Mouse (Mus musculus) gastrocnemius, postnatal 25 days (tissue): Measurements from ENCODE around the gene Gmds. TPM values are rescaled to one million over a fixed set of nuclear protein-coding genes. Genes with fewer than 3 reads are reported as not detected.

Experiments used
- DNase-seq: peaks from one replicate; pipeline ENCODE4 v3.0.0; 2022
- total RNA-seq, 2 experiments: library from RNA; stranded (reverse); gene quantifications; 1 replicate in 1 of 2; 2 replicates in 1 of 2; pipeline ENCODE4 v1.2.3; 2021

Gmds gene
- total RNA-seq, 2 experiments from 2014 or later: 1.9 to 2.3 TPM

DNA sequence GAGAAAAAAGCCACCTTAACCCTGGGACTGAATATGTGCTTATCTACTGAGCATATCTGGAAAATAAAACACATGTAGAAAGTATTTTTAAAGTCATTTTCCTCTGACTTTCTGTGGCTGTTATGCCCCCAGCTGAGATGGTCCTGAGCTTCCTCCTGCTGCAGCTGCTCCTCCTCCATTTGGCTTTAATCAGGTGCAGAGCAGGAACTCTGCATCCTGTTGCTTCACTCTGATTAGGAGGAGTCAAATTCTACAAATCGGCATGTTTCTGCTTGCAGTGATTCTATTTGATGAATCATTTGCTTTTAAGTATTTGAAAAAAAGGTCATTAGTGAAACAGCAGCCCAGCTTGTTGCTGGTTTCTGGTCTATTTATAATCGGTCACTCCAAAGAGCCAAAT lies 177.0 kb downstream of the Gmds start:
- no peak for DNase-seq

DNA sequence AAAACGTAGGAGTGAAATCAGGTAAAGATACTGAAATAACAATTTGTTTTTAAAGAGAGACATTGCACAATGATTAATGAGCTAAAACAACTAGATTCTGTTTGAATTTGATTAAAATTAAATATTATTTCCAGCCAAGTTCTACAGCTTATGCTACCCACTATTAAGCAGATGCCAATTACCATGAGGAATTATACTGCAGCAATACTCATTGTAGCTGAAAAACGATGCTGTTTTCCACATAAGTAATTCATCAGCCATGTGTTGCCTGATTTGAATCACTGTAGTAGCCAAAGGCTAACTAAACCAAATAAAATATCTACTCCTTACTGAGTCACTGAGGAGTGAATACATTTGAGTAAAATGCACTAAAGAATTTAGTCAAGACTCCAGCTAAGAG lies 180.3 kb downstream of the Gmds start:
- no peak for DNase-seq

DNA sequence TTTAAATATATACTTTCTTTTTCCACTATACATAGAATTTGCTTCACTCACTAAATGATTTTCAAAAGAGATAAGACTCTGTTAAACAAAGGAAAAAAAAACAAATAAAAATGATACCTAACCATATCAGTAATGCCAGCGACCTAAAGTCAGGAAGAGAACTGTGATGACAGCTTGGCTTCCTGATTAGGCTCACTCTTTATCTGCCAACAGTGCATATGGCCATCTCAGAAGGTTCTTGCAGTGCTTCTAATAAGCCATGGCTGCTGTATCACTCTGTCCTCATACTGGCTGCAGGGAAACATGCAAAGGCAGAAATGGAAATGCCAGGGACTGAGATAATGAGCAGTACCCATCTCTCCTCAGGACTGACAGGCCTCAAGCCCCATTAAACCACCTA lies 192.6 kb downstream of the Gmds start:
- no peak for DNase-seq

DNA sequence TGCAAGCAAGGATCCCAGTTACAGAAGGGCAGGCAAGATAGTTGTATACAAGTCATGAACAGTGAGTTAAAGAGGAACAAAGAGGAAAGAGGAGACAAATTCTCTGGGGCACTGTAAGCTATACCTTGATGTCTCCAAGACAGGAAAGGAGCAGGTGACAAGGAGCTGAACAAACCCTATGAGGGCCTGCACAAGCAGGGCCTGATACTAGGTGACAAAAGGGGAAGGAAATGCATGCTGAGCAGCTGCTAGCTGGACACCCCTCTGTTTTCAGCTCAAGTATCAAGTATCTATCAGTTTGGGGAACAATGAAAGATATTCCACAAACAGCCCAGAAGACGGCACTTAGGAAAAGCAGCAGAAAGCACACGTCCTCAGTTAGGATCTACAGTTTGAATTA lies 193.4 kb downstream of the Gmds start:
- no peak for DNase-seq

DNA sequence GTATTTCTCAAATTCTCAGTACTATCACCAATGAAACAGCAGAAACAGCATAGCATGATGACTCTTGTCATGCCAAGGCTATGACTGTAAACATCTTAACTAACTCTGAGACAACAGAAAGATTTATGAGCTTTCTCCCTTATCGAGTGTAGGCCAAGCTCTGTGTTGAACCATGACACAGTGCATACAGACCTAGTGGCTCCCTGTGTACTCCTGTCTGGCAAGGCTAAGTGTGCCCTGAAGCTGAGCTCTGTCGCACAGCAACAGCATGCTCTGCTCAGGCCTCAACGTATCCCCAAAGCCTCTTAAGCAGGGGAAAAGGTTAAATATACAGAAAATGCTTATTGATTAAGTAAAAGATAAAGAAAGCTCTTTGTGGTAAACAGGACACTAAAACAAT lies 194.9 kb downstream of the Gmds start:
- DNase-seq: no peak

DNA sequence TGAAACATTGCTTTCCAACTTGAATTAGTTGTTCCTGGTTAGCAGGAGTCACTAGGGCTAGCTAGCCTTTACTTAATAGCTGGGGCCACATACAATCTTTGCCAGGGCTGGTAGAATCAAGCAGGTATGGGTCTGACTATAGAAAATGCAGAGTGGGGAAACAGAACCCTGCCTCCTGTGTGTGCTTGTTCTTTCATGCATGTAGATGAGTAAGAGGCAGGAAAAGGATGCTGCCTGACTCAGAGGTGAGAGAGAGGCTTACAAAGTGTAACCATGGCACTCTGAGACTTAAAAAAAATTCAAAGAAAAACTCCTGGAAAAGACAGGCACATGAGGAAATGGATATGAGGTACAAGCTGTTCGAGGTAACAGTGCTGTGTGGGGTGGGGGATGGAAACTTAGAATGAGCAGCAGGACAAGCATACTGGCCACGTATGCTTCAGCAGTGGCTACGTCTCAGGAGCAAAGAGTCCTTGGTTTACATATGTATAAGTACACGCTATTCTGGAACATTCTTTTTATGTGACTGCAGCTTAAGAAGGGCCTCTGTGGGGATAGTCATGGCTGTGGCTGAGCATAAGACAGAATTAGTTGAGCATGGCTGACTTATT lies 203.8 kb downstream of the Gmds start:
- no peak for DNase-seq

DNA sequence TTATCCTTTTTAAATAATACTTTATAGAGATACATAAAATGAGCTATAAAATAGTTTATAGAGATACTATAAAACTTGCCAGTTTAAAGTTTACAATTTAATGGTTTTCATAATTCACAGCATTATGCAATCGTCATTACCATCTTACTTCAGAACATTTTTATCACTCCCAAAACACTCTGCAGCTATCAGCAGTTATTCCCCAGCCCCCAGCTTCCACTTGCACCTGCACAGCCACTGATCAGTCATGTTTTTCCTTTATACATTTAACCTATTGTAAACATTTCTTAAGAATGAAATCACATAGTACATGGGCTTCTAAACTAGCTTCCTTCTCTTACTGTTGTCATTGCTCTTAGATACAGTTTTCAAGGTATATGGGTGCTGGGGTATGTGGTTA lies 208.6 kb downstream of the Gmds start:
- no peak for DNase-seq

DNA sequence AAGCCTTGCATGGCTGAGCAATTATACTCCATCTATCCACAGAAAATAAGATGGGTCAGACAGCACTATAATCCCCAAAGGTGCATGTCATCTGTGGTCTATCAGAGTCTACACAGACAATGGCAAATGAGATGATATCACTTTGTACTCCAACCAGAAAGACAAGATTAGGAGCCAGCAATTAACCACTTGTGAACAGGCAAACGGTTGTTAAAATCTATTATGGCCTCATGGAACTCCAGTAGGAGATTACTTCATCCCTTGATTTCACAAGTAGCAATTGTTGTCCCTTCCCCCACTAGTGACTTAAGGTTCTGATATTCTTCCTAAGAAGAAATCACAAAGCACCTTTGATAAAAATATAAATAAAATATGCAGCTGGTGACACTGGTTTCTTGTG lies 220.2 kb downstream of the Gmds start:
- no peak for DNase-seq

DNA sequence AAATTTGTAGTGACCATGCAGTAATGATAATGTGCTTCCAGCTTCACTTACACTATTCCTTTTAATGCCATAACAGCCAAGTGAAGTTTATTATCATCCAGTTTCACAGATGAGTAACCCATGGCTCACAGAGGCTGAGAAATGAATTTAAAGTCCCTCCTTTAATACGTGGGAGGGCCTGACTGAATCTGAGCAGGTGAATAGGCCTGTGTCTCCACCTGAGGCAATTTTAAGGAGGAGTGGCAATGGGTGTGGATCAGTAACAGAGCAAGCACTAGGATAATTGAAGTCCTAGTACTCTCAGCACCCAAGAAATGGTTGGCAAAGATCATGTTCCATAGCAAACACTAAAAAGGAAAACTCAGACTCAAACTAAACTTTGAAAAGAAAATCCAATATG lies 223.1 kb downstream of the Gmds start:
- DNase-seq: no peak

DNA sequence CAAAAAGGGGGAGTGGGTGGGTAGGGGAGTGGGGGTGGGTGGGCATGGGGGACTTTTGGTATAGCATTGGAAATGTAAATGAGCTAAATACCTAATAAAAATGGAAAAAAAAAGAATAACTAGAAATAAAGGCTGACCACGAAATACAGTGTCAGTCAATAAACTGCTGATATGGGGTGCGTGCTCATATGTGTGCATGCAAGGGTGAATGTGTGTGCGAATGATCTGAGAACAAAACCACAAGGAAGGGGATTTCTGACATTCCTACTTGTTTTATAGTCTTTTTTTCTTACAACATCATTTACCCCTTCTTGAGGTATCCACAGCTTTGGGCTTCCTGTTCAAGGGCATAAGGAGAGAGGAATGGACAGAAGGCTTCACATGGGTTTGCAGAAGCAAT lies 224.7 kb downstream of the Gmds start:
- no peak for DNase-seq

DNA sequence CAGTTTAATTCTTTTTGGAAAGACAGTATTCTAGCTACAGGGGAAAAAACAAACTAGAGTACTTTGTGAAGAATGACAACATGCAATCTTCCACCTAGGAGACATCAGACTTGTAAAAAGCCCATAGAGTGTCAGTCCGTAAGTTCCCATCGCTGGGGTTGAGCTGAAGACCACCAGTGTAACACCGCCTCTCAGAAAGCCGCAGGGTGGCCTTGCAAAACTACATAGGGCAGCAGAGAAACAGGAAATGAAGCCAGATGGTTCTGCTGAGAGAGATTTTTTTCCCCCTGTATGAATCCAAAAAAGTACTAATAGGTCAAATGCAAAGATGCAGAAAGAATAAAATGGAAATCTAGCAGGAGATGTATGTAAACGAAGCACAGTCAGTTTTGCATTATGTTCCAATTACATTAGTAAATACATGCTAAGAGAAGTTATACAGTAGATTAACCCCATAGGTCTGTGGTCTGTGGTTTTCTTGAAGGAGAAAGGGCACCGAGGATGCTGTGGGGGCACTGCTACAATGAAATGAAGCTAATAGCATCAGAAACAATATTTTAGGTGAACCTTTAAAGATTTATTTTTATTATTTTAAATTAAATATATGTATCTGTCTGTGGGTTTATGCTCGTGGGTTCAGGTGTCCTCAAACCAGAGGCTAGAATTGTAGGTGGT lies 250.1 kb downstream of the Gmds start:
- DNase-seq: no peak

DNA sequence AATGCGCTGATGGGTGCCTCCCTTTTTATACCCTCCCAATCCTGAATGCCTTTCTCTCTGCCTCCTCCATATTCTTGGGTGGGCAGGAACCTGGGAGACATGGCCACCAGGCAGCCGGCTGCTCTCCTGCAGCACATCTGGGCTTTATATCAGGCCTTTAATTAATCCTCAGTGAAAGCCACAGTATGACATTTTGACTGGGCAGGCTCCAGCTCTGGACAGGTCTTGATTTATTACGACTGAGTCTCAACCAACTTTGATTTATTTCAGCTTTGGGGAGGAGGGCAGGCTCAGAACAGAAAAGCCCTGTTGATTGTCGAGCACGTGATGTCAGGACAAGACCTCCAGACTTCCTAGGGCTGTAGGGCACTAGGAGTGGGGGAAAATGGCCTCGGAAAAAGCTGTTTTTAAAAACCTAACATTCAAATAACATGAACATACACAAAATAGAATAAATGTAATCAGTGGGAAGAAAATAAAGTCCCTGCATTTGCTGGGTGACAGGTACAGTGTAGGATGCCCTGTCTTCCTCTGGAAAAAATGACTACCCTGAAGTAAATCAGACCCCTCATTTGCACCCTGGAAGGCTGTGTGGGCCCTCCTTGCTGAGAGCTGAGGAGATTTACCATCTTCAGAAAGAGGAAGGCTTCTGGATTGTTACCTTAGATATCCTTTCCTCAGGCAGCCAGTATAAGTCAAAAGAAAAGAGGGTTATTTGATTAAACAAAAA lies 257.9 kb downstream of the Gmds start:
- DNase-seq: no peak

DNA sequence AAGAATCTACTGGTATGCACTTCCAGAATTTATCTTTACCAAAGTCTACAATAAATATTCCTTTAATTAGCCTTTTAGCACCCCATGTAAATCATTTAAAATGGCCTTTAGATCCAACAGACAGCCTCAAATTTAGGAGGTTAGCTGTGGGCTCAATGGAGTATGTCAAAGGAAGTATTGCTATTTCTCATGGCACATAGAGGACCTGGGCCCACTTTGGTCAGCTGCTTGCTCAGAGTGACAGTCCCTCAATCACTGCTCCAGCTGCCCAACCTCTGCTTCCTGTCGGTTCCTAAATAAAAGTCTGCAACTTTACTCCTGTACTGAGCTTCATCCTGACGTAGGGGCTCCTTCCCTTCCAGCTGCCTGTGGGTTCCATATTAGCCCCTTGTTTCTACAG lies 264.9 kb downstream of the Gmds start:
- no peak for DNase-seq

DNA sequence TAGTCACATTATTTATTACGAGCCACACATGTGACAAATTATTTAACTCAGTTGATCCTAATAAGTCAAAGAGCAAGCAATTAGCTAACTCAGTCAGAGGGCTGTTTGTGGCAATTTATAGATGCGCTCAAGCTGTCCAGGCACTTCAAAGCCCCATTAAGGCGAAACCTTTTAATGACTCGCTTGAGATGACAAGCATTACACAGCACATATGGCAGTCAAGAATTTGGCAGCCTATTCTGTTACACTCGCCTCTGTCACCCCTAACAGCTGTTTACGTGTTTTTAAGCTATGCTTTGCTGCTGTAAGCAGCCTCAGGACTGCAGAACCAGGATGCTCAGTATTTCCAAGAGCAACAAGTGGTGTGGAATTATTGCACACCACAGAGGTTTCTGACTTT lies 283.2 kb downstream of the Gmds start:
- no peak for DNase-seq

DNA sequence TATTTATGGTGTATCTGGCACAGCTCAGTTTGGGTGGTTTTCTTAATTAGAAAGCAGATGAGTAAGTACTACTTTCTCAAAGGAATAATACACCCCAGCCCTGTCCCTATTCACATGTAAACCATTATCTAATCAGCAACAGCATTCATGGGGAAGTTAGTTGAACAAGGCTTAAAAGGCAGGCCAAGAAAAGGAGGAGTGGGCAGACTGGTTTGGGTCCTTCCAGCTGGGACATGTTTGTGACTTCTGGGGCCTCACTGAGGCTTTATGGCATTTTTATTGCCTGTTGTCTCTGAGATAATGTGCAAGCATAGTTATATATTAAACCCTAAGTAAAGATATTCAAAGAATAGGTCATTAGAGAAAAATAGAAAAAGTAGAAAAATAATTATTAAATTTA lies 285.0 kb downstream of the Gmds start:
- DNase-seq: no peak

DNA sequence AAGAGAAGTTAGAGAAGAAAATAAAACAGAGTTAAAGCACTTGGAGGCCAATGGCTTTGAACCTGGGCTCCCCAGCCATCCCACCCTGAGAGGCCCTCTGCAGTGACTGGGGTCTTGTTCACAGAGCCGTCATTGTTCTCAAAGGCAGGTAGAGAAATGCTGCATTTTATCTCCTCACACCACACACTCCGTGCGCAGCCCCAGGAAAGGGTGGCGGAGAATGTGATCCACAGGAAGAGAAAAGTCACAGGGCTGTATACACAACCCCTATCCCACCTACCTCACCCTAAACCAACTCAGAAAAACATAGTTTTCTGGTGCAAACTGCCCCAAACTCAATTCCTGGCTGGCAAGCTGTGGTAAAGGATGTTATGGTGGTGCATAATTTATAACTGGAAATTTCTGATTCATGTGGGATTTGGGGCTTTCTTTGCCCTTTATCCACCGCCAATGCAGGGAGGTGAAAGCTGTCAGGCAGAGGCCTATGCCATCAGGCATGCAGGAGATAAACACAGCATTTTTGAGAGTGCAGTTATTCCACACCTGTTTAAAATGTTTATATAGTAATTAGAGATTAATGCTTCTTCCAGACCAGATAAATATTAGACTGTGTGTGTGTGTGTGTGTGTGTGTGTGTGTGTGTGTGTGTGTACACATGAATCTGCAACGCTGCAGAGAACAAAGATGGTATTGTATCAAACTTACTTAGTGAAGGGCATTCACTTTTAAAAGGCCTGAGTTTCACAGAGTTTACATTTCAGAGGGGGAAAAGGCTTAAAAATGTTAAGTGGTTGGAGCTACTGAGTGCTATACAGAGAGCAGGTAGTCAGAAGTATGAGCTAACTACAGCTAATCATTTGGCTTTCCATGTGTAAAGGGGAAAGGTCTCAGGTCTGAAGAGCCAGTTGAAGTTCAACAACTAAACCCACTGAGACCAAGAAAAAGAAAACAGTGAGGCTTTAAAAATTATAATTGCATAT lies 290.3 kb downstream of the Gmds start:
- no peak for DNase-seq

DNA sequence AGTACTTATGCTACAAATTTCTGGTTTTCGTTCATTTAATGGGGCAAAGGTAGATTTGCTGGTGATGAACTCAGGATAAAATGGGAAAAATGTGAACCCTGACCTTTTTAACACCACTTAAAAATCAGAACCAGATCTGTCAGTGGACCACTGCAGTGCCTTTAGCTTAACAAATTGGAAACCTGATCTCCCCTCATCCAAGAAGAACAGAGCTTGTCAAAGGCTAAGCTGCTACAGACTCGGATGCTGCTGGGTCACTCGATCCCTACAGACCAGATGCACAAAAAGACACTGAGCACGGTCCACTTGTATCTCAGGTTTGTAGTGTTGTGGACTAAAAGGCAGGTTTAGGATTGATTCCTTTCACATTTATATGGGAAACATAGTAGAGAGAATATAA lies 291.6 kb downstream of the Gmds start:
- no peak for DNase-seq

DNA sequence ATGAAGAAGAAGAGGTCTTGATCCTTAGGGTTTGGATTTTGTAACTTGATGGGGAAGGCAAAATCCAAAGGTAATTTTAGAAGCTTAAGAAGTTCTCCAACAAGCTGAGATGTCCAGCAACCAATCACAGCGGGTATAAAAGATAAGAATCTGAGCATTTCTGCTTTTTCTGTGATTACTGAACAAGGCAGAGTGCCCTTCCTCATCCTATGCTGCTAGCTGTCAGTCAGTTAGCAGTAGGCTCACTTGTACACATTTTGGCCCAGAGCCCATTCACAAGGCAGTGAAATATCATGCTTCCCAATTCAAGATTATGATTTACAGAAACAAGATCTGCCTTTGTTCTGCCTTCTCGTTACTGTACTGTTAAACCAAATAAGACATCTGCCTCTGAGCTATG lies 295.8 kb downstream of the Gmds start:
- DNase-seq: no peak

DNA sequence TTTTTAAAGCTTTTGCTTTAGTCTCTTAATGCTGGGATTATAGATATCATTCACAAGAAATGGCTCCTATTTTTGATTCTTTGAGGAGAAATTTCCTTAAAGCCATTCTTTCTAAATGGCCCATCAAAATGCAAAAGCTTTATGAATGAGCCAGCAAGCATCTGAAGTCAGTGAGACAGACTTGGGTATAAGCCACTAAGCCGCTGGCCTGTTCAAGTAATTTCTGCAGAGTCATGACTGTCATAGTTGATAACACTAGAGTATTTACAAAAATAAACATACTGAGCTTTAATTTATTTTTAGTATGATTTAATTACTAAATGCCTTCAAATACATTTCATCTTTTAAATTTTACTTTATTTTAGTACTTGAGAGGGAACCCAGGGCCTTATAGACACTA lies 297.7 kb downstream of the Gmds start:
- no peak for DNase-seq

DNA sequence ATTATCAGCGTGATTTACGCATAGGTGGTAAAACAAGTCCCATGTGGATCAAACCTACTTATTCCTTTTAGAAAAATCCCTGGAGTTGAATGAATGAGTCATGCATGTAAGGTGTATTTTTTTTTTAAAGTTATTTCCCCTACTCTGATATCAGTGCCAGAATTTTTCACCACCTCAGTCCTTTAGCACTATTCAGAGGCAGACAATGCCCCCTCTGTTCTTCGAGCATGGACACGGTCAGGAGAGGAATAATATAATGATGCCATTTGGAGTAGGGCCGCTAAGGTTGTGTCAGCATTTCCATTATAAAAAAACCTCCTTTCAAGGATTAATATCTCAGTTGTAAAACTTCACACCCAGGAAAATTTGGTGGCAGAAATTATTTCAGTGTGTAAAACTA lies 301.6 kb downstream of the Gmds start:
- no peak for DNase-seq

DNA sequence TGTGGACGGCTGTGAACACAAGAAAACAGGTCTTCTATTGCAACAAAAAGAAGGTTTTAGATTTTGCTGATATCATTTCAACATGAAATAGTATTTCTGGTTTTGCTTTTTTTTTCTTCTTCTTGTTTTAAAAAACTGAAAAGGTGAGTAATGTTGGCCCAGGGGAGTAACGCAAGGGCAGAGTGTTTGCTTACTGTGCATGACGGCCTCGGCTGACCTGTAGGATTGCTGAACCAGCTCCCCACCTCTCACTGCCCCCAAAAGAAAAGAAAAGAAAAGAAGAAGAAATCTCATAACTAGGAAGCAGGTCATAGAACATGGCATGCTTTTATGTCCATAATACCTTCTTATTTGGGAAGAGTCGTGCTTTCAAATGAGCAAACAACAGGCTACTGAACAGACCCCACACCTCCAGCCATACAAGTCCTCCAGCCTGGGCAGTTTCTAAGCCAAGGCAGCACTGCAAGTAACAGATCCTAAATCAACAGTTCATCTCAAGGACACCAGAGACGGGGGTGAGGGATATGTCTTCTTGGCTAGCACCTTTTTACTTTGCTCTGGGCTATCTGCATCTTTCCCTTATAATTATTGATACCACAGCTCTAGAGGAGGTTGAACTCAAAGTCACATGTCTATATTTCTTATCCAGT lies 303.6 kb downstream of the Gmds start:
- no peak for DNase-seq

DNA sequence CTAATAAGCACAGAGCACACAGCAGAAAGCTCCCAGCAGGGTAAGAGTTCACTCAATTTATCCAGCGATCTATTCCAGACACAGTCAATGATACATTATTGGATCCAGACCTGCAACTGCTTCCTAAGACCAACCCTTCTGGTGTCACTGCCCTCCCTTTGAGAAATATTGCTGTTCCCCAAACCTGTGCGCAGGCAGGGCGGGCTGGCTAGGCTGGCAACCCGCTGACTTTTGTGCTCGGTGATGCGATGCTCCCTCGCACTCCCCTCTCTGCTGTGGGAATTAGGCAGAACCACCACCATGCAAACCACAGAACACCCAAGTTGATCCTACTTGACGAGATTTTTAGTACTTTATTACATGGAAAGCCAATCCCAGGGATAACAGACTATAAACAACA lies 304.4 kb downstream of the Gmds start:
- DNase-seq: no peak
